Mouse (Mus musculus) hindbrain, postnatal 0 days (tissue): ENCODE data around the gene Acvr1. TPM values are rescaled to one million over a fixed set of nuclear protein-coding genes. Genes with fewer than 3 reads are reported as not detected.

Source experiments
- ATAC-seq: fragments of 200-750 bp; cut with Nextera tagmentation; 2 replicates; pipeline ENCODE4 v1.8.0; 2017; ENCODE audit warnings: mild to moderate bottlenecking, moderate TSS enrichment, moderate library complexity
- DNase-seq: peaks from one replicate; pipeline ENCODE4 v3.0.0-alpha.2; 2015; ENCODE audit warnings: low spot score
- H3K27ac ChIP-seq: fragments of 300-500 bp; sonication (generic); 2 replicates; pipeline ENCODE4 v1.5.1; 2014; ENCODE audit warnings: mild to moderate bottlenecking
- H3K27me3 ChIP-seq: fragments of 300-500 bp; sonication (generic); 2 replicates; pipeline ENCODE4 v1.6.1; 2014; ENCODE audit warnings: low read length, mixed read lengths; ENCODE audit not compliant: insufficient read depth
- H3K36me3 ChIP-seq: fragments of 300-500 bp; sonication (generic); 2 replicates; pipeline ENCODE4 v1.6.1; 2014; ENCODE audit warnings: low read length, mixed read lengths; ENCODE audit not compliant: insufficient read depth
- H3K4me1 ChIP-seq: fragments of 300-500 bp; sonication (generic); 2 replicates; pipeline ENCODE4 v1.6.1; 2014; ENCODE audit warnings: antibody characterized with exemption, low read length, mixed read lengths; ENCODE audit not compliant: insufficient read depth
- H3K4me2 ChIP-seq: fragments of 300-500 bp; sonication (generic); 2 replicates; pipeline ENCODE4 v1.6.1; 2014; ENCODE audit warnings: low read depth, mild to moderate bottlenecking, low read length, moderate library complexity, mixed read lengths
- H3K4me3 ChIP-seq: fragments of 300-500 bp; sonication (generic); 2 replicates; pipeline ENCODE4 v1.5.1; 2014; ENCODE audit warnings: low read length
- H3K9ac ChIP-seq: fragments of 300-500 bp; sonication (generic); replicated peaks from 2 replicates; pipeline ENCODE4 v1.6.1; 2014; ENCODE audit warnings: mild to moderate bottlenecking, low read length, moderate library complexity, mixed read lengths
- H3K9me3 ChIP-seq: fragments of 300-500 bp; sonication (generic); 2 replicates; pipeline ENCODE4 v1.6.1; 2016; ENCODE audit warnings: low read length, mixed read lengths
- CTCF ChIP-seq: IDR thresholded peaks from 2 replicates; pipeline ENCODE4 v1.5.1; 2016; ENCODE audit warnings: antibody characterized with exemption, control low read depth, low read depth
- WGBS: fragments of 180-500 bp; shearing (Covaris S2); extraction: QIAGEN DNeasy Blood & Tissue Kit; methylation state at CpG from one replicate; pipeline ENCODE4 v1.1.7; 2014; 5-methylcytosine and 5-hydroxymethylcytosine counted together
- polyA plus RNA-seq: library from polyadenylated mRNA; unstranded; fragments of >200 nt; fragmentation: Nextera tagmentation; extraction: Ambion mirVana; gene quantifications from 2 replicates; pipeline ENCODE4 v1.2.1, GENCODE M21; 2015
- total RNA-seq: library from RNA; depleted of rRNA; stranded (reverse); fragments of >200 nt; gene quantifications from 2 replicates; pipeline ENCODE4 v1.2.3, GENCODE M21; 2014

The Acvr1 gene
- total and polyA plus RNA-seq, 2 experiments from 2014 or later = 4.9 to 12.5 TPM

DNA sequence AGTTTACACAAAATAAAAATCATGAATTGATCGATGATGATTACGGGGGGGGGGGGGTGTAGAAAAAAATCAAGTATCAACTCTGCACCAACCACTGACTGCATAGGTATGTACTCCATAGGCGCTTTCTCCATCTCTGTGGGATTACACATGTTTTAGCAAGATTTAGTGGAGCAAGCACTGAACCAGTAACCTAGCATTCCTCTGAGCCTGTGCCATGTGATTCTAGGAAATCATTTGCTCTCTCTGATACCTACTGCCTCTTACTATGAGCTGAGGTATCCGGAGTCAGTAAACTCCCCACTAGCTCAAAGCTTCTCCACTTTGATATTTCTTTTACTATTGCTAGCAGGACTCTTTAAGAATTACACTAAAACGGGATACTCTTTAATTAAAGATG is 43.1 kb downstream of the Acvr1 start:
- H3K9me3 ChIP-seq = no peaks in the 10 kb centered on the region
- 90% methylated on average over 5 of the region's 5 CpGs for WGBS
- no peak for DNase-seq
- H3K27me3 ChIP-seq = no peaks in the 10 kb centered on the region
- H3K36me3 ChIP-seq = no peaks in the 10 kb centered on the region
- H3K4me3 ChIP-seq = no peak overlapping the region
- 0 out of 2 replicates have a peak, but pooled peaks cover 3% of the 10 kb centered on the region for H3K4me1 ChIP-seq
- no peak for ATAC-seq
- no peak overlapping the region for H3K27ac ChIP-seq
- no peak overlapping the region for H3K9ac ChIP-seq
- H3K4me2 ChIP-seq = no peak overlapping the region
- TF ChIP-seq CTCF = no peak

DNA sequence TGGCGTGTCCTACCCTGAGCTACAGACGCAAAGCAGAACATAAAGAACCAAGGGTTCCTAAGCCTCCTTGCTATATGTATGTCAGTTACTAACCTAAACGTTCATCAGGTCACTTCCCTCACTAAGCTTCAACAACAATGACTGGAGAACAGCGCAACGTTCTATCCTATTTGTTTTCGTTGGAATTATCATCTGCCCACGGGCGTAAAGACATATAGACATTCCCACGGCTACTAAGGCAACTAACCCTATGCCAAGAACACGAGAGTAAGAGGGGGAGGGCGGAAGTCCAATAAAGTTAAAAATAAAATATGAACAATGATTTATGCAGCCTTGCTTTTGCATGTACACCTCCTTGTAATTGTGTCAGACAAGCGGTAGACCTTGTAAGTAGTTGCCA is 43.9 kb downstream of the Acvr1 start:
- Histone ChIP-seq H3K27ac (no peak overlapping the region), H3K4me2 (no peak overlapping the region), H3K36me3 (no peaks in the 10 kb centered on the region), H3K4me1 (0 out of 2 replicates have a peak, but pooled peaks cover 3% of the 10 kb centered on the region), H3K9me3 (no peaks in the 10 kb centered on the region), H3K27me3 (no peaks in the 10 kb centered on the region), H3K9ac (no peak overlapping the region), H3K4me3 (no peak overlapping the region)
- 82% methylated on average over 12 of the region's 12 CpGs for WGBS
- ATAC-seq (no peak), DNase-seq (no peak)
- TF ChIP-seq CTCF = no peak

DNA sequence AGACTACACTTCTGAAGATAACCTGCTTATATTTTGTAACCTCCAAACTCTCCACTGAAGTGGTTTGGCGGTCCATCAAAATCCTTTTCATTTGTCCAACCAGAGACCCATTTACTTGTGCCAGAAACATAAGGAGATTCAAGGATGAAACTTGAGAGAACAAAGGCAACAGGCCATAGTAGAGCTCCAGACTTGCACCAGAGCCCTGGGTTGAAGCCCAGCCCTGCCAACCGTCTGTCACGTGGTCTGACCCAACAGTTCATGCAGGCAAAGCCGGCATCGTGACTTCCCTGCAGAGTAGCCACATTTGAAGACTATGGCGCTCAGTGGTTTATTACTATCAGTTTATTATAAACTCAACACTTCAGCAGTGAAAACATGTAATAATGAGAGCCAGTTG is 45.3 kb downstream of the Acvr1 start:
- Histone ChIP-seq H3K9me3 (no peaks in the 10 kb centered on the region), H3K4me2 (no peak overlapping the region), H3K36me3 (no peaks in the 10 kb centered on the region), H3K9ac (no peak overlapping the region), H3K27ac (no peak overlapping the region), H3K27me3 (no peaks in the 10 kb centered on the region), H3K4me3 (no peak overlapping the region), H3K4me1 (0 out of 2 replicates have a peak, but pooled peaks cover 3% of the 10 kb centered on the region)
- peak; percentile 12 for DNase-seq
- ATAC-seq = no peak
- 70% methylated on average over 6 of the region's 6 CpGs for WGBS
- no peak for TF ChIP-seq CTCF

DNA sequence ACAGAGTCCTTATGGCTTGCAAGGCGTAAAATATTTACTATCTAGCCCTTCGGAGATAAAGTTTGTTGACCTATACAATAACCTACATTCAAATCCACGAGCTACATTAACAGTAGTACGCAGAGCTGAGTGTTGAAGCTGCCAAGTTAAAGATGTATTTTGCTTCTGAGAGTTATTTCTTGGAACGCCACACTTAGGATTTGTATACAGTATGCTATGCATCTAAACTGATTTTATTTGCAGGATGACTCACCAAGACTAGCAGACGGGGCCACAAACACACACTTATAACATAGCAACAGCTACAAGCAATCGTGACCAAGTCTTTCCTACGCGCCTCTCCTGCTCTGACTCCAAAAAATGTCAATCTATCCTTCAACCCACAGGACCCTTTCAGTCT is 46.2 kb downstream of the Acvr1 start:
- H3K36me3 ChIP-seq = no peaks in the 10 kb centered on the region
- no peak overlapping the region for H3K4me2 ChIP-seq
- H3K4me1 ChIP-seq = 0 out of 2 replicates have a peak, but pooled peaks cover 3% of the 10 kb centered on the region
- H3K9ac ChIP-seq = no peak overlapping the region
- ATAC-seq (no peak), DNase-seq (no peak)
- 94% methylated on average over 9 of the region's 9 CpGs for WGBS
- H3K4me3 ChIP-seq = no peak overlapping the region
- TF ChIP-seq CTCF = no peak
- no peaks in the 10 kb centered on the region for H3K27me3 ChIP-seq
- H3K9me3 ChIP-seq = no peaks in the 10 kb centered on the region
- no peak overlapping the region for H3K27ac ChIP-seq

DNA sequence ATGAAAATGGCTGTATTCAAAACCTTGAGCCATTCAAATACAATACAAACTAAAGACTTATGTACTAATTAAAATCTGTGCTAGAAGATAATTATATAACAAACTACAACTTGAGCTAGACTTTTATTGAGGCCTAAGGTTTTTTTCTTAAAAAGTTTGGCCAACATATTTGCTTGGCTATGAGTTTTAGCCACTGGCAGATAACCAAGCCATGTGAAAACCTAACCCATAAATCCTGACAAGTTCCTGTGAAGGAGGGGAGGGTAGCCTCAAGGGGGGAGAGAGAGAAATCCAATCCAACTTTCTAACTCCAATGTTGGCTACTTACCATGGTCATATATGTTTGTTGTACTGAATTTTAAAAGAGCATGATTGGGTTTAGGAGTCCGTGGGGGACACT is 48.4 kb downstream of the Acvr1 start:
- no peaks in the 10 kb centered on the region for H3K36me3 ChIP-seq
- H3K9me3 ChIP-seq = no peaks in the 10 kb centered on the region
- ATAC-seq (no peak), DNase-seq (no peak)
- no peak overlapping the region for H3K4me2 ChIP-seq
- TF ChIP-seq CTCF = no peak
- H3K27ac ChIP-seq = no peak overlapping the region
- H3K4me1 ChIP-seq = 0 out of 2 replicates have a peak, but pooled peaks cover 3% of the 10 kb centered on the region
- 89% methylated on average over 1 of the region's 1 CpGs for WGBS
- H3K4me3 ChIP-seq = no peak overlapping the region
- H3K27me3 ChIP-seq = no peaks in the 10 kb centered on the region
- H3K9ac ChIP-seq = no peak overlapping the region

DNA sequence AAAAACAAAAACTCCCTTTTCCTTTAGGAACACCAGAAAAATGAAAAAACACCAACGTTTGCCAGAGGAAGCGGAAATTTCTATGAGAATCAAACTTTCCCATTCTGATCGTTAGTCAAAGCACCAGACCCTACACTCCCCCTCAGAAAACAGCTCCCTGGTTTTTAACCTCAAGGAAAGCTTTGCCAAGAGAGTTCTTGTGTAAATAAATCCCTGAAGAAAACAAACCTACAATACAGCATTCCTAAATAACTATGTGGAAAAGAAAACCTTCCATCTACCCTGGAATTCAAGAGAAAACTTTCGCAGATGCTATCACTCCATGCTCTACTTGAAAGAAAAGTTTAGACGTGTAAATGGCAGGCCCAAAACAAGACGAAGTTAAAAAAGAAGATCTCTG is 50.0 kb downstream of the Acvr1 start:
- DNase-seq (no peak), ATAC-seq (no peak)
- H3K9ac ChIP-seq = no peak overlapping the region
- H3K36me3 ChIP-seq = no peaks in the 10 kb centered on the region
- H3K4me1 ChIP-seq = 0 out of 2 replicates have a peak, but pooled peaks cover 3% of the 10 kb centered on the region
- no peak for TF ChIP-seq CTCF
- H3K4me3 ChIP-seq = no peak overlapping the region
- H3K9me3 ChIP-seq = no peaks in the 10 kb centered on the region
- no peaks in the 10 kb centered on the region for H3K27me3 ChIP-seq
- WGBS = 75% methylated on average over 6 of the region's 6 CpGs
- no peak overlapping the region for H3K4me2 ChIP-seq
- H3K27ac ChIP-seq = no peak overlapping the region

DNA sequence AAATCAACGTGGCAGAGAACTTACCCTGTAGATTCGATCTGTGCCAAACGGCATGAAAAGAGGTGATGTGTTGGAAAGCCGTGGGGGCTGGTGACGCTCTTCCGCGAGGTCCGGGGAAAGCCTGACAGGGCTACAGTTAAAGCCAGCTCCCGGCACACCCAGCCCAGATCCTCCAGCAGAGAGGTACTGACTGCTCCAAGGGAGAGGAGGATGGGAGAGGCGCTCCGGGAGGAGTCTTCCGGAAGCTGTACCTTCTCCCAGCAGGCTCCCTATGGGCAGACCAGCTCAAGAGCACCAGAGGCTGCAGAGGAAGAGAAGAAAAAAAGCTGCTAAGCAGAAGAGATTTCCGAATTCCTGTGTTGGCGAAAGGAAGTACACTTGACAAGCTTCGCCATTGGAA is 51.0 kb downstream of the Acvr1 start:
- Histone ChIP-seq H3K27me3 (no peaks in the 10 kb centered on the region), H3K9me3 (no peaks in the 10 kb centered on the region), H3K4me2 (peak overlapping the region; percentile 27; the same call in 1 of the 2 replicates), H3K36me3 (no peaks in the 10 kb centered on the region), H3K4me1 (no peaks in the 10 kb centered on the region), H3K9ac (no peak overlapping the region), H3K27ac (no peak overlapping the region), H3K4me3 (no peak overlapping the region)
- no peak for ATAC-seq
- DNase-seq = no peak
- WGBS = 42% methylated on average over 15 of the region's 15 CpGs
- TF ChIP-seq CTCF = no peak
